Mouse (Mus musculus) myocyte (in vitro differentiated cells): ENCODE results near the gene Pard3. TPM values are rescaled to one million over a fixed set of nuclear protein-coding genes. Genes with fewer than 3 reads are reported as not detected.

Experiments
- H3K27me3 ChIP-seq: one replicate; pipeline ENCODE4 v1.6.1; 2011; ENCODE audit not compliant: control insufficient read depth, insufficient read depth, insufficient read length
- H3K36me3 ChIP-seq: one replicate; pipeline ENCODE4 v1.6.1; 2011; ENCODE audit not compliant: control insufficient read depth, insufficient read depth
- H3K4me2 ChIP-seq: one replicate; pipeline ENCODE4 v1.6.1; 2011; ENCODE audit warnings: low read depth, control low read depth
- H3K4me3 ChIP-seq: one replicate; pipeline ENCODE4 v1.5.1; 2011; ENCODE audit warnings: mild to moderate bottlenecking, control low read depth, moderate library complexity
- H3K79me2 ChIP-seq: one replicate; pipeline ENCODE4 v1.6.1; 2011; ENCODE audit not compliant: control insufficient read depth, insufficient read depth
- H3ac ChIP-seq: one replicate; pipeline ENCODE4 v1.6.1; 2011; ENCODE audit not compliant: control insufficient read depth, insufficient read length
- CEBPB ChIP-seq: IDR thresholded peaks from 2 replicates; pipeline ENCODE4 v1.6.1; 2011; ENCODE audit warnings: mild to moderate bottlenecking, moderate library complexity; ENCODE audit not compliant: poor library complexity, insufficient read depth, severe bottlenecking
- E2F4 ChIP-seq: IDR thresholded peaks from one replicate; pipeline ENCODE4 v1.6.1; 2011; ENCODE audit warnings: mild to moderate bottlenecking, control low read depth, moderate library complexity; ENCODE audit not compliant: insufficient read depth
- MAX ChIP-seq: IDR thresholded peaks from one replicate; pipeline ENCODE4 v1.6.1; 2011; ENCODE audit warnings: low read depth, mild to moderate bottlenecking, control low read depth
- MYOD1 ChIP-seq, 3 experiments: IDR thresholded peaks; one replicate each; pipeline ENCODE4 v1.6.1; 2011; ENCODE audit warnings: control low read depth in 2 of 3, low read depth in 2 of 3, mild to moderate bottlenecking in 2 of 3, moderate library complexity in 1 of 3; ENCODE audit not compliant: insufficient read length in 2 of 3, control insufficient read depth in 1 of 3
- MYOG ChIP-seq, 3 experiments: IDR thresholded peaks; one replicate each; pipeline ENCODE4 v1.6.1; 2011; ENCODE audit warnings: control low read depth in 2 of 3, low read depth in 2 of 3, mild to moderate bottlenecking in 2 of 3; ENCODE audit not compliant: insufficient read length in 2 of 3, control insufficient read depth in 1 of 3, insufficient read depth in 1 of 3
- POLR2A ChIP-seq: IDR thresholded peaks from one replicate; pipeline ENCODE4 v1.6.1; 2011; ENCODE audit warnings: low read depth, mild to moderate bottlenecking, control low read depth, moderate library complexity; ENCODE audit not compliant: insufficient read length
- POLR2AphosphoS2 ChIP-seq: IDR thresholded peaks from one replicate; pipeline ENCODE4 v1.6.1; 2011; ENCODE audit warnings: low read depth, control low read depth; ENCODE audit not compliant: insufficient read length
- REST ChIP-seq: IDR thresholded peaks from one replicate; pipeline ENCODE4 v1.6.1; 2011; ENCODE audit warnings: mild to moderate bottlenecking, control low read depth, moderate library complexity; ENCODE audit not compliant: insufficient read depth, insufficient read length
- SRF ChIP-seq: IDR thresholded peaks from one replicate; pipeline ENCODE4 v1.6.1; 2011; ENCODE audit warnings: low read depth; ENCODE audit not compliant: control insufficient read depth, insufficient read length
- TCF12 ChIP-seq: IDR thresholded peaks from one replicate; pipeline ENCODE4 v1.6.1; 2011; ENCODE audit warnings: mild to moderate bottlenecking, control low read depth; ENCODE audit not compliant: poor library complexity, insufficient read depth, severe bottlenecking
- TCF3 ChIP-seq: IDR thresholded peaks from one replicate; pipeline ENCODE4 v1.6.1; 2011; ENCODE audit warnings: low read depth, control low read depth; ENCODE audit not compliant: insufficient read length
- USF1 ChIP-seq: IDR thresholded peaks from one replicate; pipeline ENCODE4 v1.6.1; 2011; ENCODE audit warnings: low read depth, mild to moderate bottlenecking, control low read depth, moderate library complexity
- polyA plus RNA-seq: library from polyadenylated mRNA; unstranded; fragments of >200 nt; fragmentation: generic; extraction: Trizol; gene quantifications from one replicate; pipeline ENCODE4 v1.2.1, GENCODE M21; 2012; ENCODE audit warnings: missing spikeins

The Pard3 gene
- polyA plus RNA-seq, 1 experiment: 24.3 TPM

DNA sequence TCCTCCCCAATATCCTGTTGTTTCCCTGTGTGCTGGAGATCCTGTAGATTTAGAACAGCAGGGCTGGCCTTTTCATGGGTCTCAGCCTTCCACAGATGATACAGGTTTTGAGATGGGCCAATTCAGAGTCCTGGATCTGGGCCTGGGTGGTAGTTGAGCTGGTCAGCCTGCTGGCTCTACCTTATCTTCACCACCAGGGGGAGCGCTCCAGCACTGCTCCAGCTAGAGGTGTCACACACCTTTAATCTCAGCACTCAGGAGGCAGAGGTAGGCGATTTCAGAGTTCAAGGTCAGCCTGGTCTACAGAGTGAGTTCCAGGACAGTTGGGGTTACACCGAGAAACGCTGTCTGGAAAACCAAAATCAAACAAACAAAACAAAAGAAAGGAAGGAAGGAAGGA, 525.6 kb downstream of the Pard3 start:
- TF ChIP-seq MYOG (IDR thresholded peaks at IDR 0.05; ENCODE audit: control insufficient read depth in 1 of 3, insufficient read depth in 1 of 3, insufficient read length in 2 of 3, low read depth in 2 of 3) (no peak), MYOD1 (IDR thresholded peaks at IDR 0.05; ENCODE audit: control insufficient read depth in 1 of 3, insufficient read length in 2 of 3, low read depth in 2 of 3) (no peak), SRF (no peak), REST (no peak), POLR2AphosphoS2 (no peak), CEBPB (no peak), E2F4 (no peak), USF1 (no peak), TCF3 (no peak), TCF12 (no peak), POLR2A (no peak), MAX (no peak)
- Histone ChIP-seq H3K4me2 (no peak overlapping the region), H3K36me3 (no peaks in the 10 kb centered on the region), H3K79me2 (no peaks in the 10 kb centered on the region), H3ac (no peak overlapping the region), H3K27me3 (no peaks in the 10 kb centered on the region), H3K4me3 (no peak overlapping the region)

DNA sequence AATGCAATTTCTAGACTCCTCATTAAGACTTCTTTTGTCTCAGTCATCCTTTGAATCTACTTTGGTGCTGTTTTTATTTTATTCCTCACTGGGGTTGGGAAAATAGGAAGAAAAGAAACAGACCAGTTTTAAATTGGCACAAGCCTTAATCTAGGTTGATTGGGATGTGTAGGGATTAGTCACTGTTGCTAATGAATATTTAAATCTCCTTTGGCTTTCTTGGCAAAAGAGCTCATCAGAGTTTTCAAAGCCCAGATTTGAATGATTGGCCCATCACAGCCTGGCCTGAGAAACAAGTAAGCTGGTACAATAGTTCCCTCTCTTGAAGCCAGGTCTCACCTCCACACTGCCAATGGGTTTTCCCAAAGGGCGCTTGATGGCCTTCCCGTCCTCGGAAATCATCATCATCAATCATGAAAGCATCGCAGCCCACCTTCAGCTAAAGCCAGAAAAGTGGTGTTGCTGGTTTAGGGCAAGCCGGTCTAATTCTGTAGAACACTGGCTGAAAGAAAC, 527.0 kb downstream of the Pard3 start:
- Histone ChIP-seq H3K4me3 (no peak overlapping the region), H3K27me3 (no peaks in the 10 kb centered on the region), H3K4me2 (no peak overlapping the region), H3ac (no peak overlapping the region), H3K79me2 (no peaks in the 10 kb centered on the region), H3K36me3 (no peaks in the 10 kb centered on the region)
- TF ChIP-seq POLR2AphosphoS2: no peak
- TF ChIP-seq MYOG (IDR thresholded peaks at IDR 0.05; ENCODE audit: control insufficient read depth in 1 of 3, insufficient read depth in 1 of 3, insufficient read length in 2 of 3, low read depth in 2 of 3): no peak
- no peak for TF ChIP-seq TCF12
- TF ChIP-seq POLR2A: no peak
- TF ChIP-seq REST: no peak
- TF ChIP-seq CEBPB: no peak
- no peak for TF ChIP-seq MYOD1 (IDR thresholded peaks at IDR 0.05; ENCODE audit: control insufficient read depth in 1 of 3, insufficient read length in 2 of 3, low read depth in 2 of 3)
- no peak for TF ChIP-seq SRF
- no peak for TF ChIP-seq E2F4

- Histone ChIP-seq H3K27me3 (no peaks in the 10 kb centered on the region), H3ac (no peak overlapping the region), H3K4me2 (no peak overlapping the region), H3K4me3 (no peak overlapping the region), H3K79me2 (no peaks in the 10 kb centered on the region), H3K36me3 (no peaks in the 10 kb centered on the region)
- no peak for TF ChIP-seq POLR2A
- TF ChIP-seq CEBPB: no peak
- TF ChIP-seq USF1: no peak
- no peak for TF ChIP-seq SRF
- no peak for TF ChIP-seq E2F4
Observed at GRCm38 (mm10) chr8:127592648-127593574, 529.2 kb downstream of the Pard3 start.

GRCm38 (mm10) chr8:127600641-127601040, 536.9 kb downstream of the Pard3 start:
- Histone ChIP-seq H3K27me3 (no peaks in the 10 kb centered on the region), H3K4me2 (no peak overlapping the region), H3K36me3 (no peaks in the 10 kb centered on the region), H3K4me3 (no peak overlapping the region), H3ac (no peak overlapping the region), H3K79me2 (no peaks in the 10 kb centered on the region)
- no peak for TF ChIP-seq CEBPB

GRCm38 (mm10) chr8:127603062-127603461, 539.4 kb downstream of the Pard3 start:
- no peaks in the 10 kb centered on the region for H3K79me2 ChIP-seq
- H3K36me3 ChIP-seq: no peaks in the 10 kb centered on the region
- TF ChIP-seq POLR2A (no peak), TCF3 (no peak), CEBPB (no peak), MYOD1 (IDR thresholded peaks at IDR 0.05; ENCODE audit: control insufficient read depth in 1 of 3, insufficient read length in 2 of 3, low read depth in 2 of 3) (no peak), REST (no peak), MYOG (IDR thresholded peaks at IDR 0.05; ENCODE audit: control insufficient read depth in 1 of 3, insufficient read depth in 1 of 3, insufficient read length in 2 of 3, low read depth in 2 of 3) (no peak), MAX (no peak), SRF (no peak), POLR2AphosphoS2 (no peak), E2F4 (no peak), USF1 (no peak), TCF12 (no peak)

More at GRCm38 (mm10) chr8:127603062-127603461, 539.4 kb downstream of the Pard3 start:
- no peak overlapping the region for H3ac ChIP-seq
- no peak overlapping the region for H3K4me2 ChIP-seq
- no peaks in the 10 kb centered on the region for H3K27me3 ChIP-seq
- no peak overlapping the region for H3K4me3 ChIP-seq
